Mouse (Mus musculus) liver, adult (tissue): ENCODE data around the gene Atg5.

Experiments used
- GATA4 ChIP-seq: IDR thresholded peaks from 2 replicates; pipeline ENCODE4 v1.6.1; 2014; ENCODE audit warnings: mild to moderate bottlenecking, low read length; ENCODE audit not compliant: insufficient replicate concordance

The Atg5 gene

GRCm38 (mm10) chr10:44392855-44393254 lies 124.7 kb downstream of the Atg5 start:
- no peak for TF ChIP-seq GATA4

GRCm38 (mm10) chr10:44400119-44400518 lies 132.0 kb downstream of the Atg5 start:
- TF ChIP-seq GATA4 = no peak

DNA sequence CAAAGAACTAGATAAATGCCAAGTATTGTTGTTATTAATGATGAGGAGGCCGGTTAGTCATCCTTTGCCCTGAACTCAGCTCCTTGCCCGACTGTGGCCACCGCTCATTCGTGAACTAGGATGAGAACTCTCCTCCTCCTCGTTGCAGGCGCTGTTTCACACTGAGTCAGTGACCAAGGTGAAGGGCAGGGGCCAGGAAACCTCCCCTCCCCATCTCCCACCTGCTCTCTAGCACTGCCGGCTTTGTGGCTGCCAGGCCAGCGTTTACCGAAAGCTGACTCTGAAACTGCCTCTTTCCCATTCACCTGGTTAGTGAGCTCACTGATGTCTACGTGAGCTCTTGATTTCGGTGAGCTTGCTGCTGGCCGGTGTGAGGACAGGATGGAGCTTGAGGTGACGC lies 132.4 kb downstream of the Atg5 start:
- no peak for TF ChIP-seq GATA4

GRCm38 (mm10) chr10:44401600-44401999 lies 133.4 kb downstream of the Atg5 start:
- TF ChIP-seq GATA4 = no peak

- no peak for TF ChIP-seq GATA4
Observed at GRCm38 (mm10) chr10:44403415-44403814, 135.3 kb downstream of the Atg5 start.

DNA sequence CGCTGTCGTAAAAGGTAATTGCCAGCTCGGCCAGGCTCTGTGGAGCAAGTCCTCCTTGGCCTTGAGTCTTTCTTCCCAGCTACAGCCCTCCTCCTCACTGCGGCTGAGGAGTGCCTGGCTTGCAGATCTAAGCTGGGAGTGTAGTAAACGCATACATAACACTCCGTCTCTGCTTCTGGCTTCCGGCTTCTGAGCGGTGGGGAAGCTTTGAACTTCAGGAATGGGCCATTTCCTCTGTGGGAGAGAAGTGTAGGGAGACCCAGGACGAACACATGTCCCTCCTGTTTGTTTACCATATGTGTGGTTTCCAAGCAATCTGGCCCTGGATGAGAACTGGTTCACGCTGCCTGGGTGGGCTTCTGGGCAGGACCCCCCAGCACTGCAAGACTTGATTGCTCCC lies 140.9 kb downstream of the Atg5 start:
- no peak for TF ChIP-seq GATA4

GRCm38 (mm10) chr10:44409958-44410357 lies 141.8 kb downstream of the Atg5 start:
- no peak for TF ChIP-seq GATA4
